Mouse (Mus musculus): ENCODE measurements around the gene Tex2. TPM values are rescaled to one million over a fixed set of nuclear protein-coding genes. Genes with fewer than 3 reads are reported as not detected.
"Not testable (repeated sequence)": the region's sequence is repeated elsewhere in the genome, so short reads cannot be mapped to it uniquely, and the experiment has no call there.

Gene Tex2
- polyA plus RNA-seq, 1 experiment = 9.2 TPM

DNA sequence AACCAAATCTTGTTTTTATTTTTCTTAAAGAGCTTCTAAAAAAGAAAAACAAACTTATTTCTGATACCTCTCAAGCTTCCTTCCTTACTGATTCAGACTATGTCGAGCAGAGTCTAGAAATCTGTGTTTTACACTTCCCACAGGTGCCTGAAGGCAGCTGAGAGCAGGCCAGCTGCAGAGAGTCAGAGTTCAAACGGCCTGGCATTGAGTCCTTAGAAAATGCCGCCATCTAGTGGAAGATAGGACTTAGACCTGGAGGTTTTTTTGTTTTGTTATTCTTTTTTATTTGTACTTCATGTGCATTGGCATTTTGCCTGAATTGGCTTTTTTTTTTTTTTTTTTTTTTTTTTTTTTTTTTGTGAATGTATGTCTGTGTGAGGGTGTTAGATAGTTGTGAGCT lies 121.8 kb downstream of the Tex2 start:
- TF ChIP-seq POLR2A (IDR thresholded peaks at IDR 0.05; ENCODE audit: borderline replicate concordance, control insufficient read depth, low read depth, low read length) (no peak), CTCF (IDR thresholded peaks at IDR 0.05; ENCODE audit: control insufficient read depth, insufficient read depth, low read length) (peak; percentile 61)
- Histone ChIP-seq H3K27ac (ENCODE audit: control insufficient read depth, insufficient read depth, low read depth, low read length, poor library complexity) (no peak overlapping the region), H3K4me1 (ENCODE audit: control insufficient read depth, insufficient read depth, low read length) (no peaks in the 10 kb centered on the region; the same call in 1 of the 2 replicates), H3K4me3 (replicated peaks; ENCODE audit: control insufficient read depth, low read depth, low read length) (no peak overlapping the region)
- under 1% methylated on average over 3 of the region's 3 CpGs for WGBS

DNA sequence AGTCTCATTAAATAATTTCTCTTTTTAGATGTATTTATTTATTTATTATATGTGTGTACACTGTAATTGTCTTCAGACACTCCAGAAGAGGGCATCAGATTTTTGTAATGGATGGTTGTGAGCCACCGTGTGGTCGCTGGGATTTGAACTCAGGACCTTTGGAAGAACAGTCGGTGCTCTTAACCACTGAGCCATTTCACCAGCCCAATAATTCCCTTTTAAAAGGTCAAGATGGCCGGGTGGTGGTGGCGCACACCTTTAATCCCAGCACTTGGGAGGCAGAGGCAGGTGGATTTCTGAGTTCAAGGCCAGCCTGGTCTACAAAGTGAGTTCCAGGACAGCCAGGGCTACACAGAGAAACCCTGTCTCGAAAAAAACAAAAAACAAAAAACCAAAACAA lies 122.6 kb downstream of the Tex2 start:
- 80% methylated on average over 6 of the region's 6 CpGs for WGBS
- H3K4me1 ChIP-seq (ENCODE audit: control insufficient read depth, insufficient read depth, low read length); H3K27ac ChIP-seq (ENCODE audit: control insufficient read depth, insufficient read depth, low read depth, low read length, poor library complexity): not testable (repeated sequence)

DNA sequence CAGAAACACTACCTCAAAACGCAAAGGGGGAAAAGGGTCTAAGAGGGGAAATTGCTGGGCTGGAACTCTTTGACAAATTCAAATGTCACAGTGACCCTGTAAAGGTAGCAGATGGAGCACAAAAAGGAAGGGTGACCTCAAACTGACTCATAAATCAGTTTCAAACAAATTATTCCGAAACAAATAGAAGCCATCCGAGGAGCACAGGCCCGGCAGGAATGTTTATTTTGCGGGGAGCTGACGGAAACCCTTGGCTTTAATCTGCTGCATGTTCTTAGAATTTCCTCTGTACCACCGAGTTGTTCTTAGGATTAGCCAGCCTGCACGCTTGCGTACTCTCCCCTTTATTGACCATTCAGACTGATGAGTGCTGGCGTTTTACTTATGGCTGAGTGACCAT lies 123.2 kb downstream of the Tex2 start:
- H3K4me3 ChIP-seq (replicated peaks; ENCODE audit: control insufficient read depth, low read depth, low read length) = no peak overlapping the region
- no peak for TF ChIP-seq POLR2A (IDR thresholded peaks at IDR 0.05; ENCODE audit: borderline replicate concordance, control insufficient read depth, low read depth, low read length)
- no peak for TF ChIP-seq CTCF (IDR thresholded peaks at IDR 0.05; ENCODE audit: control insufficient read depth, insufficient read depth, low read length)
- 69% methylated on average over 10 of the region's 10 CpGs for WGBS
- no peaks in the 10 kb centered on the region; the same call in 1 of the 2 replicates for H3K4me1 ChIP-seq (ENCODE audit: control insufficient read depth, insufficient read depth, low read length)
- no peak overlapping the region for H3K27ac ChIP-seq (ENCODE audit: control insufficient read depth, insufficient read depth, low read depth, low read length, poor library complexity)

More for the DNA sequence above, 122.6 kb downstream of the Tex2 start:
- not testable (repeated sequence) for H3K4me3 ChIP-seq (replicated peaks; ENCODE audit: control insufficient read depth, low read depth, low read length)

DNA sequence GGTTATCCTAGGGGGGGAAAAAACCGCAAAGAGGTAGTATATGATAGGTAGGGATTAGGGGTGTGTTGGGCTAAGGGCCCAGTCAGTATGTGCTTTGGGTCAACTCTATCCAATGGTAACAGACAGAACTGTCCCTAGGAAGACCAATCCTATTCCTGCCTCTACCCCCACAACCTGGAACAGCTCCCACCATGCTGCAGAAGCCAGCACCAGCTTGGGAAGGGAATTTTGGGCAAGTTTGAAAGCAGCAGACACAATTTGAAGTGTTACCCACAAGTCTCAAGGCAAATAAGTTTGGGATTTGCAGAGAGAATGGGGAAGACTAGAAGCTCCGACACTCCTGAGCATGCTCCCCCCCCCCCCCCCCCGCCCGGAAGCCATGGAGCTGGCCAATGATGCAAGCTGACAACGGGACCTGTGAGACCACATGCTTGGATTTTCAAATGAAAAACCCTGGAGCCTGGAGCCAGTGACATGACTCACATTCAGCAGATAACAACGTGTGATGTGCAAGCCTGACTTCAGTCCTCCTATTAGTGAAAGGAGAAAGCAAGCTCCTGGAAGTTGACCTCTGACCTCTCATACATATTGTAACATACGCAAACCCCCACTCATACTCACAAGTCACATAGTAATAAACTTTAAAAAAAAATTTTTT lies 124.1 kb downstream of the Tex2 start:
- Histone ChIP-seq H3K4me3 (replicated peaks; ENCODE audit: control insufficient read depth, low read depth, low read length) (no peak overlapping the region), H3K27ac (ENCODE audit: control insufficient read depth, insufficient read depth, low read depth, low read length, poor library complexity) (no peak overlapping the region), H3K4me1 (ENCODE audit: control insufficient read depth, insufficient read depth, low read length) (no peaks in the 10 kb centered on the region; the same call in 1 of the 2 replicates)
- 52% methylated on average over 7 of the region's 7 CpGs for WGBS
- TF ChIP-seq POLR2A (IDR thresholded peaks at IDR 0.05; ENCODE audit: borderline replicate concordance, control insufficient read depth, low read depth, low read length) (no peak), CTCF (IDR thresholded peaks at IDR 0.05; ENCODE audit: control insufficient read depth, insufficient read depth, low read length) (no peak)

DNA sequence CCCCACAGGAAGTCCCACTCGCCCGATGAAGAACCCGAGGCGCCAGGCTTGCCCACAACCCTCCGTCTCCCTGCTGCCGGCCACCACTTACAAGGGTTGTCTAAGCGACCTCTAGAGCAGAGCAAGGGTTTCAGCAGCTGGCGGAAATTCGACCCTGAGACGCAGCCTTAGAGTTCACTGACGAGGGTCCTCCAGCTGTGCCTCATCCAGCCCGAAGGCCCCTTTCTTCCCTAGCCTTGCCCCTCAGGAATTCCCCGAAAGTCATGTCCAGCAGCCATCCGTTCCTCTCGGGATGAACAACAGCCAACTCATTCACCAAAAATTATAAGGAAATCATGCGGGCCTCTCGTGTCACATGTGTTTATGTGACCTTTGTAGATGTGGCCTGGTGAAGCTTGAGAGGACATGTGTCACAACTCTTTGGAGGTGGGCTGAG lies 125.1 kb downstream of the Tex2 start:
- no peak for TF ChIP-seq CTCF (IDR thresholded peaks at IDR 0.05; ENCODE audit: control insufficient read depth, insufficient read depth, low read length)
- TF ChIP-seq POLR2A (IDR thresholded peaks at IDR 0.05; ENCODE audit: borderline replicate concordance, control insufficient read depth, low read depth, low read length) = no peak
- whole genome bisulfite sequencing = 10% methylated on average over 17 of the region's 17 CpGs
- peak overlapping the region; percentile 14 for H3K27ac ChIP-seq (ENCODE audit: control insufficient read depth, insufficient read depth, low read depth, low read length, poor library complexity)

DNA sequence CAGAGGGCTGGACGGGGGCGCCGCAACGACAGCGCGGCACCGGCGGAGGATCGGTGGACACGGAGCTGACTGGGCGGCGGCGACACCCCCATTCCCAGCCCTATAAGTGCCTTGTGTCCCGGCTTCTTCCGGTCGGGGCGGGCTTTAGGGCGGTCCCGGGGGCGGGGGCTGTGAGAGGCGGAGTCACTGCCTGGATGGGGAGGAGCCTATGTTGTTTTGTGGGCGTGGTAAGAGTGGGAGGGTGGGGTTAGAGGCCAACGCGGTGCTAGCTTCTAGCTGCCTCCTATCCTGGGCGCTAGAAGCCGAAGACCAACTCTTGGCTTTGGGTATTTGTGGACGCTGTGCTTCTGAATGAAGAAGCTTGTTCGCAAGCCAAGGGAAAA lies 125.5 kb downstream of the Tex2 start, which contains the start of gene Ern1:
Ern1 (minus strand) TSS at position 120 of the 383 bp plus-strand sequence.
- peak within 1 kb of the TSS; percentile 86 for H3K27ac ChIP-seq (ENCODE audit: control insufficient read depth, insufficient read depth, low read depth, low read length, poor library complexity)
- TF ChIP-seq POLR2A (IDR thresholded peaks at IDR 0.05; ENCODE audit: borderline replicate concordance, control insufficient read depth, low read depth, low read length) = peak; percentile 98
- TF ChIP-seq CTCF (IDR thresholded peaks at IDR 0.05; ENCODE audit: control insufficient read depth, insufficient read depth, low read length) = no peak
- H3K4me1 ChIP-seq (ENCODE audit: control insufficient read depth, insufficient read depth, low read length) = no peaks in the 10 kb centered on the region; the same call in 1 of the 2 replicates
- 1% methylated on average over 27 of the region's 28 CpGs for WGBS
- peak within 1 kb of the TSS; percentile 64 for H3K4me3 ChIP-seq (replicated peaks; ENCODE audit: control insufficient read depth, low read depth, low read length)

More for the DNA sequence above, 125.1 kb downstream of the Tex2 start:
- H3K4me3 ChIP-seq (replicated peaks; ENCODE audit: control insufficient read depth, low read depth, low read length) = peak overlapping the region; percentile 52
- no peaks in the 10 kb centered on the region; the same call in 1 of the 2 replicates for H3K4me1 ChIP-seq (ENCODE audit: control insufficient read depth, insufficient read depth, low read length)

DNA sequence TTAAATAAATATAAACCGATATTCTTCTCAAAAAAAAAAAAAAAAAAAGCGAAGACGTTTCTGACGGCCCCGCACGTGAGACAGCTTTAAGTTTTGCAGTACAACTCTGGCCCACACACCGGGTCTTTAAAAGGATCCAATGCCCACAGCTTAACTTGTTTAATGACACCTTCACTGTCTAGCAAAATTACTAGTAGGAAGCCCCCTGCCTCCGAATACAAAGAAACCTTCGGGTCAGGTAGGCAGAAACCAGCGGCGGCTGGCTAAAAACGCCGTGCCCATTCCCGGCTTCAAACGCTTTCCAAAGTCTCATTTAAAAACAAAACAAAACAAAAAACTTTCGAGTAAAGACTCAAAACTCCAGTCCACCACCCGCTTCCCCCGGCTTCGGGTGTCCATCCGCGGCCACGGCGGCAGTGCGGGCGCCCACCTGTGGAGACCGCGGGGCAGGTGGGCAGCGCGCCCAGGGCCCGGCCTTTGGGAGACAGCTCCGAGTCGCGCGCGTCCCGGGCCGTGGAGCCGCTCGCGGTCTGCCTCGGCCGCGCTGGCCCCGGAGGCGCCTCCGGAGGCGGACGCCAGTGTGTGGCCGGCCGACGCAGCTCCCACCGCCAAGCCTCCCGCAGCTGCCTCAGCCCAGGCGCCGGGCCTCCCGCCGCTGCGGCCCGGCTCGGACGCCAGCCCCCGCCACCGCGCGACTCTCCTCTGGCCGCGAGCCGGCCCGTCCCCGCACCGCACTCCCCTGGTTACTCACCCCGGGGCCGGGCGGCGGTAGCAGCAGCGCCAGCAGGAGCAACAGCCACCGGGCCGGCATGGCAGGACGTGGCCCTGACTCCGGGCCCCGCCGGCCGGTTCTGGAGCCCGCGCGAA lies 126.1 kb downstream of the Tex2 start:
- Histone ChIP-seq H3K27ac (ENCODE audit: control insufficient read depth, insufficient read depth, low read depth, low read length, poor library complexity) (peak overlapping the region; percentile 86), H3K4me1 (ENCODE audit: control insufficient read depth, insufficient read depth, low read length) (no peaks in the 10 kb centered on the region; the same call in 1 of the 2 replicates), H3K4me3 (replicated peaks; ENCODE audit: control insufficient read depth, low read depth, low read length) (peak overlapping the region; percentile 64)
- WGBS = under 1% methylated on average over 85 of the region's 86 CpGs
- TF ChIP-seq POLR2A (IDR thresholded peaks at IDR 0.05; ENCODE audit: borderline replicate concordance, control insufficient read depth, low read depth, low read length) (no peak), CTCF (IDR thresholded peaks at IDR 0.05; ENCODE audit: control insufficient read depth, insufficient read depth, low read length) (no peak)

Data from bone marrow, adult 2 months (tissue).